Mouse (Mus musculus) midbrain, postnatal 0 days (tissue): ENCODE measurements around the gene Spata31d1a. TPM values are rescaled to one million over a fixed set of nuclear protein-coding genes. Genes with fewer than 3 reads are reported as not detected.
"Not testable (repeated sequence)": the region's sequence is repeated elsewhere in the genome, so short reads cannot be mapped to it uniquely, and the experiment has no call there.

Experiments
- ATAC-seq: fragments of 200-750 bp; cut with Nextera tagmentation; 2 replicates; pipeline ENCODE4 v1.8.0; 2017; ENCODE audit warnings: moderate number of reproducible peaks, mild to moderate bottlenecking, moderate TSS enrichment, moderate library complexity; ENCODE audit not compliant: low FRiP score
- DNase-seq: peaks from one replicate; pipeline ENCODE4 v3.0.0-alpha.2; 2015; ENCODE audit warnings: low spot score
- H3K27ac ChIP-seq: fragments of 300-500 bp; sonication (generic); 2 replicates; pipeline ENCODE4 v1.5.1; 2014; ENCODE audit warnings: low read depth, mild to moderate bottlenecking, low read length, mixed read lengths
- H3K27me3 ChIP-seq: fragments of 300-500 bp; sonication (generic); 2 replicates; pipeline ENCODE4 v1.6.1; 2014; ENCODE audit warnings: low read length, control low read depth, mixed read lengths; ENCODE audit not compliant: insufficient read depth
- H3K36me3 ChIP-seq: fragments of 300-500 bp; sonication (generic); 2 replicates; pipeline ENCODE4 v1.6.1; 2014; ENCODE audit warnings: low read length, control low read depth, mixed read lengths; ENCODE audit not compliant: insufficient read depth
- H3K4me1 ChIP-seq: fragments of 300-500 bp; sonication (generic); 2 replicates; pipeline ENCODE4 v1.6.1; 2014; ENCODE audit warnings: mild to moderate bottlenecking, control low read depth, antibody characterized with exemption, low read length, mixed read lengths; ENCODE audit not compliant: insufficient read depth
- H3K4me2 ChIP-seq: fragments of 300-500 bp; sonication (generic); 2 replicates; pipeline ENCODE4 v1.6.1; 2014; ENCODE audit warnings: low read depth, mild to moderate bottlenecking, low read length, mixed read lengths; ENCODE audit not compliant: poor library complexity, severe bottlenecking
- H3K4me3 ChIP-seq: fragments of 300-500 bp; sonication (generic); 2 replicates; pipeline ENCODE4 v1.5.1; 2014; ENCODE audit warnings: low read depth, mild to moderate bottlenecking, low read length, moderate library complexity
- H3K9ac ChIP-seq: fragments of 300-500 bp; sonication (generic); replicated peaks from 2 replicates; pipeline ENCODE4 v1.6.1; 2014; ENCODE audit warnings: mild to moderate bottlenecking, low read length, moderate library complexity, mixed read lengths; ENCODE audit not compliant: poor library complexity, severe bottlenecking
- H3K9me3 ChIP-seq: fragments of 300-500 bp; sonication (generic); 2 replicates; pipeline ENCODE4 v1.6.1; 2016; ENCODE audit warnings: low read length, control low read depth
- CTCF ChIP-seq: IDR thresholded peaks from 2 replicates; pipeline ENCODE4 v1.5.1; 2016; ENCODE audit warnings: antibody characterized with exemption, mild to moderate bottlenecking
- WGBS: fragments of 180-500 bp; shearing (Covaris S2); extraction: QIAGEN DNeasy Blood & Tissue Kit; methylation state at CpG from one replicate; pipeline ENCODE4 v1.1.7; 2014; 5-methylcytosine and 5-hydroxymethylcytosine counted together
- polyA plus RNA-seq: library from polyadenylated mRNA; unstranded; fragments of >200 nt; fragmentation: Nextera tagmentation; extraction: Ambion mirVana; gene quantifications from 2 replicates; pipeline ENCODE4 v1.2.1, GENCODE M21; 2015
- total RNA-seq: library from RNA; depleted of rRNA; stranded (reverse); fragments of >200 nt; gene quantifications from 2 replicates; pipeline ENCODE4 v1.2.3, GENCODE M21; 2014

The Spata31d1a gene
- total and polyA plus RNA-seq, 2 experiments from 2014 or later, result not detected

DNA sequence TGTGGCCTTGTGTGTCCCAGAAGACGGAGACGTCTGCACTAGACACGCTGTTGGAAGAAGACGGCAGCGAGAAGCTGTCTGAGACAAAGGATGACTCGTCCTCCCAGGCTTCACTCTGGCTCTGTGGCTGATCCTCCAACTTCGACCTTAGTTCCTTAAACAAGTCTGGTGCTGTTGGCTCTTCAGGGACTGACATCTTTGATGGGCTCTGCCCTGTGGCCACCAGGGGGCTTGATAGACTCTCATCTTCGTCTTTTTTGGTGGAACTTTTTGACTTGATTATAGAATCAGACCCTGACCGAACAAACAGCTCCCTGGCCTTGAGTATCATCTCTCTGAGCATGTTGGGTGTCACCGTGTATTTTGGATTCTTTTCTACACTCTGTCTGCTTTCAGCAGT is 31.6 kb upstream of the Spata31d1a start:
- no peak overlapping the region for H3K4me3 ChIP-seq
- no peak overlapping the region for H3K27ac ChIP-seq
- no peaks in the 10 kb centered on the region for H3K4me1 ChIP-seq
- 81% methylated on average over 10 of the region's 10 CpGs for WGBS
- no peaks in the 10 kb centered on the region for H3K9me3 ChIP-seq
- no peaks in the 10 kb centered on the region for H3K27me3 ChIP-seq
- no peak overlapping the region for H3K4me2 ChIP-seq
- no peak for DNase-seq
- no peak overlapping the region for H3K9ac ChIP-seq
- H3K36me3 ChIP-seq, result no peaks in the 10 kb centered on the region
- ATAC-seq, result no peak
- TF ChIP-seq CTCF, result peak; percentile 41; the same call in 1 of the 2 replicates

GRCm38 (mm10) chr13:59741096-59741495 is 31.0 kb upstream of the Spata31d1a start:
- H3K4me1 ChIP-seq, result no peaks in the 10 kb centered on the region
- DNase-seq, result no peak
- H3K9me3 ChIP-seq, result no peaks in the 10 kb centered on the region
- H3K9ac ChIP-seq, result no peak overlapping the region
- no peak overlapping the region for H3K27ac ChIP-seq
- no peak for TF ChIP-seq CTCF
- WGBS, result 87% methylated on average over 11 of the region's 11 CpGs
- no peak for ATAC-seq
- H3K27me3 ChIP-seq, result no peaks in the 10 kb centered on the region
- H3K4me3 ChIP-seq, result no peak overlapping the region
- no peaks in the 10 kb centered on the region for H3K36me3 ChIP-seq
- H3K4me2 ChIP-seq, result no peak overlapping the region

DNA sequence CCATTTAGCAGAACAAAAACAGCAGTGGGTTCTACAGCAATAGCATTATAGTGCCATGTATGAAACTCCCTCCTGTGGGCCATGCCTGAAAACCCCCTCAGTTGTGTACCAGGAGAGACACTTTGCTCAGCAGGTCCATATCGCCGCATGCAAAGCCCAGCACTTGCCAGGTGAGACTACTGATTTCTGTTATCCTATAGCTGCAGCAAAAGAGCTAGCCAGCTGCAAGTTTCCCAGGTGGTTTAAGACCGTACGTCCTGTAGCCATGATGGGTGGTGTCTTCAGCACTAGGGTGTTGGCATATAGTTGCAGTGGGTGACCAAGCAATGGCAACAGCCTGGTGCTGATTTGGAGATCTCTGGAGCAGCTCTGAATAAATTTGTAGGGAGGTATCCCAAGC is 29.3 kb upstream of the Spata31d1a start:
- H3K27me3 ChIP-seq, result no peaks in the 10 kb centered on the region
- WGBS, result 93% methylated on average over 4 of the region's 4 CpGs
- no peak overlapping the region for H3K4me3 ChIP-seq
- DNase-seq, result no peak
- H3K4me1 ChIP-seq, result no peaks in the 10 kb centered on the region
- no peak for TF ChIP-seq CTCF
- ATAC-seq, result no peak
- H3K9ac ChIP-seq, result no peak overlapping the region
- H3K9me3 ChIP-seq, result no peaks in the 10 kb centered on the region
- no peak overlapping the region for H3K27ac ChIP-seq
- H3K36me3 ChIP-seq, result no peaks in the 10 kb centered on the region
- H3K4me2 ChIP-seq, result no peak overlapping the region

DNA sequence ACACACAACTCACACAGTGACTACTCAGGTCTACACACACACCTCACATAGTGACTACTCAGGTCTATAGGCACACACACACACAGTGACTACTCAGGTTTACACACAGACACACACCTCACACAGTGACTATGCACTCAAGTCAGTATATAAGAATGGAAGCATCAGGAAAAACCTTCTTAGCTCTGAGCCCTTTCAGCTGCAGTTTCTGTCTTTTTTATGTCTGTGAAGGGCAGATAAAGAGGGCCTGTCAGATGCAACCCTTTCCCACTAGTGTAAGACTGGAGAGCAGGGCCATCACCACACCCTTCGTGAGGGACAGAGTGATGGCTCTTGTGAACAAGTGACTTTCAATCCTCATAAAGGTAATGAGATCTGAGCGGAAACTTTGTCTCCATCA is 28.3 kb upstream of the Spata31d1a start:
- DNase-seq (no peak), ATAC-seq (no peak)
- H3K9ac ChIP-seq, result no peak overlapping the region
- no peaks in the 10 kb centered on the region for H3K9me3 ChIP-seq
- TF ChIP-seq CTCF, result no peak
- H3K4me2 ChIP-seq, result no peak overlapping the region
- H3K36me3 ChIP-seq, result no peaks in the 10 kb centered on the region
- no peak overlapping the region for H3K27ac ChIP-seq
- H3K4me1 ChIP-seq, result no peaks in the 10 kb centered on the region
- no peaks in the 10 kb centered on the region for H3K27me3 ChIP-seq
- WGBS, result 88% methylated on average over 2 of the region's 2 CpGs
- H3K4me3 ChIP-seq, result no peak overlapping the region

DNA sequence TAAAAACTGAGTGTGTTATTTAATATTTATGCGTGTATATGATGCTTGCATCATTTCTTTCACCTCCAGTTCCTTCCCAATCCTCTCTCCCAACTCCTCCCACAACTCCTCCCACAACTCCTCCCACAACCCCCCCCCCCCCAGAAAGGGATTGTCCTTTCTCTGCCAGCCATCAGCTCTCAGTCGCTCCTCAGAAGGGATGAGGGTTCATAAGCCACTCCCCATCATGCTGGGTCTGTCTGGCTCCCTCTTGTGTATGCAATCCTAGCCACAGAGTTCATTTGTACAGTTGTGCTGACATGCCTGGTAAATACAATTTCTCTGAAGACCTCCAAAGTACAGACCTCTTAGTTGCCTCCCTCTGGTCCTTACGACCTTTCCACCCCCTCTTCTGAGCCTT is 25.1 kb upstream of the Spata31d1a start:
- TF ChIP-seq CTCF, result peak; percentile 60
- Histone ChIP-seq H3K4me1 (no peaks in the 10 kb centered on the region), H3K9ac (no peak overlapping the region), H3K9me3 (no peaks in the 10 kb centered on the region), H3K36me3 (no peaks in the 10 kb centered on the region), H3K4me3 (no peak overlapping the region), H3K27me3 (no peaks in the 10 kb centered on the region), H3K27ac (no peak overlapping the region), H3K4me2 (no peak overlapping the region)
- DNase-seq, result peak; percentile 58
- 33% methylated on average over 3 of the region's 3 CpGs for WGBS
- peak; percentile 57; the same call in 1 of the 2 replicates for ATAC-seq

- H3K27ac ChIP-seq, H3K27me3 ChIP-seq, H3K4me2 ChIP-seq, H3K4me1 ChIP-seq, H3K4me3 ChIP-seq, H3K9me3 ChIP-seq, H3K9ac ChIP-seq, H3K36me3 ChIP-seq, DNase-seq, ATAC-seq: not testable (repeated sequence)
- 41% methylated on average over 6 of the region's 6 CpGs for WGBS
Measured at GRCm38 (mm10) chr13:59734347-59734746, 24.2 kb upstream of the Spata31d1a start.
